Mouse (Mus musculus) stomach, postnatal 0 days (tissue): Measurements from ENCODE around the gene Selenon.

ENCODE experiments used
- CTCF ChIP-seq: IDR thresholded peaks from 2 replicates; pipeline ENCODE4 v1.5.1; 2016; ENCODE audit warnings: antibody characterized with exemption, low read depth, mild to moderate bottlenecking, moderate library complexity
- EP300 ChIP-seq: optimal IDR thresholded peaks from 2 replicates; pipeline ENCODE3; 2016; ENCODE audit warnings: antibody characterized with exemption

- TF ChIP-seq EP300: no peak
- no peak for TF ChIP-seq CTCF
These were observed 40.2 kb downstream of the Selenon start for GRCm38 (mm10) chr4:134511730-134512129.
